Comparison of ENCODE assay signal across 8 mouse cellular contexts in genomic region chr13:37513905-37514607, GRCm38 (mm10).
DNase-seq lines count a peak whose midpoint lies in the region; ATAC-seq and TF ChIP-seq lines count a peak whose summit lies in the region.

No protein-coding gene starts in this region.

- H3K36me3 ChIP-seq in forebrain, postnatal 0 days (ENCODE audit: insufficient read depth) = no peaks in the 10 kb centered on the region
- no peaks in the 10 kb centered on the region for H3K36me3 ChIP-seq in hindbrain, embryonic 10.5 days

- peak overlapping the region; percentile 23 for H3K4me2 ChIP-seq in forebrain, postnatal 0 days (ENCODE audit: low read depth)

- TF ChIP-seq CTCF in forebrain, postnatal 0 days (IDR thresholded peaks at IDR 0.05; ENCODE audit: low read depth) = no peak
- TF ChIP-seq CTCF in lung, adult 2 months (IDR thresholded peaks at IDR 0.05; ENCODE audit: insufficient read depth, low read length) = no peak

- peak; percentile 54 for DNase-seq in adrenal gland, postnatal 14 days
- no peak for DNase-seq in adrenal gland, adult 18-20 months (ENCODE audit: low spot score in 2 of 2)
- peak; percentile 80 for DNase-seq in forebrain, postnatal 0 days
- DNase-seq in hindbrain, embryonic 10.5 days (ENCODE audit: low spot score) = peak; percentile 83
- peak; percentile 72 for DNase-seq in layer of hippocampus, adult 9-11 months
- DNase-seq in lung, adult 2 months = peak; percentile 60
- DNase-seq in right cerebral cortex, adult 18-20 months = peak; percentile 37

- H3K4me3 ChIP-seq in forebrain, postnatal 0 days (ENCODE audit: low read depth, low read length) = no peak overlapping the region
- H3K4me3 ChIP-seq in hindbrain, embryonic 10.5 days = peak overlapping the region; percentile 36
- no peak overlapping the region for H3K4me3 ChIP-seq in lung, adult 2 months (replicated peaks; ENCODE audit: extremely low read depth, low read depth, low read length)

- H3K9ac ChIP-seq in forebrain, postnatal 0 days = peak overlapping the region; percentile 42; the same call in 1 of the 2 replicates

- peak; percentile 28; the same call in 1 of the 2 replicates for TF ChIP-seq POLR2A in lung, adult 2 months (IDR thresholded peaks at IDR 0.05; ENCODE audit: borderline replicate concordance, extremely low read depth, low read depth, low read length)

- peaks cover 6% of the 10 kb centered on the region for H3K27me3 ChIP-seq in forebrain, postnatal 0 days (ENCODE audit: insufficient read depth, low read length)
- 0 out of 2 replicates have a peak, but pooled peaks cover 3% of the 10 kb centered on the region for H3K27me3 ChIP-seq in hindbrain, embryonic 10.5 days (ENCODE audit: insufficient read depth, poor library complexity, severe bottlenecking)

- H3K4me1 ChIP-seq in forebrain, postnatal 0 days (ENCODE audit: insufficient read depth) = 0 out of 2 replicates have a peak, but pooled peaks cover 5% of the 10 kb centered on the region
- peaks cover 38% of the 10 kb centered on the region for H3K4me1 ChIP-seq in hindbrain, embryonic 10.5 days (replicated peaks)
- H3K4me1 ChIP-seq in lung, adult 2 months (ENCODE audit: control insufficient read depth, insufficient read depth, low read length) = peaks cover 30% of the 10 kb centered on the region

- H3K27ac ChIP-seq in forebrain, postnatal 0 days (ENCODE audit: low read depth, low read length) = peak overlapping the region; percentile 79
- H3K27ac ChIP-seq in hindbrain, embryonic 10.5 days = peak overlapping the region; percentile 88

- 6% methylated on average over 23 of the region's 23 CpGs for WGBS in forebrain, postnatal 0 days
- 6% methylated on average over 23 of the region's 23 CpGs for WGBS in hindbrain, embryonic 10.5 days
- 14% methylated on average over 23 of the region's 23 CpGs for WGBS in lung, adult 2 months

- peak; percentile 80 for ATAC-seq in forebrain, postnatal 0 days
- ATAC-seq in erythroblast, adult 5-6 weeks (replicated peaks; ENCODE audit: low FRiP score, poor library complexity, severe bottlenecking) = no peak

- no peaks in the 10 kb centered on the region for H3K9me3 ChIP-seq in forebrain, postnatal 0 days (ENCODE audit: low read length)
- no peaks in the 10 kb centered on the region for H3K9me3 ChIP-seq in hindbrain, embryonic 10.5 days

Comparison
In these comparisons a context has a peak if more than half of its experiments do, and no peak if none do; other contexts are left out.
1. DNase-seq: peak in adrenal gland, postnatal 14 days (single experiment), forebrain, postnatal 0 days (single experiment), hindbrain, embryonic 10.5 days (single experiment), layer of hippocampus, adult 9-11 months (single experiment), lung, adult 2 months (single experiment) and right cerebral cortex, adult 18-20 months (single experiment); none in adrenal gland, adult 18-20 months (0 of 2).